Mouse (Mus musculus): Measurements from ENCODE around the gene Ccnyl1. TPM values are rescaled to one million over a fixed set of nuclear protein-coding genes. Genes with fewer than 3 reads are reported as not detected.
A peak's percentile ranks its signal among the peaks of the same experiment; 100 is the strongest.

Gene Ccnyl1
- polyA plus RNA-seq, 1 experiment from 2014 or later, result 3.8 TPM

DNA sequence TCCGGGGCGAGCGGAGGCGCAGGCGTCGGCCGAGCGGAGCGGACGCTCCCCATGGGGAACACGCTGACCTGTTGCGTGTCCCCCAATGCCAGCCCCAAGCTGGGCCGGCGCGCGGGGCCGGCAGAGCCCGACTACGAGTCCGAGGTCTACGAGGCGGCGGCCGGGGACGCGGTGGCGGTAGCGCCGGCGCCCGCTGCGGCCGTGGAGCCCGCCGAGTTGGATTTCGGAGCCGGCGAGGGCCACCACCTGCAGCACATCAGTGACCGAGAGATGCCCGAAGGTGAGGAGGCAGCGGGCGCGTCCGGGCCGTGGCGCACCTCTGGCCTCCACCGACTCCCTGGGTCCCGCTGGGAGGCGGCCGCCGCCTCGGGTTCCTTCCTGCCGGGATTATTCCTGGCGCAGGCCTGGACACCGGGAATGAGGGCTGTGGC lies 881 bp downstream of the Ccnyl1 start:
- Histone ChIP-seq H3K9ac (ENCODE audit: low read depth, low read length) (peak overlapping the region; percentile 89), H3K9me3 (ENCODE audit: control insufficient read depth, low read length) (no peaks in the 10 kb centered on the region), H3K4me3 (ENCODE audit: low read length) (peak overlapping the region; percentile 86), H3K27ac (ENCODE audit: low read length) (peak overlapping the region; percentile 72), H3K4me1 (ENCODE audit: control insufficient read depth, insufficient read depth, low read length) (peaks cover 16% of the 10 kb centered on the region), H3K27me3 (replicated peaks; ENCODE audit: control insufficient read depth, insufficient read depth, low read length) (no peaks in the 10 kb centered on the region), H3K36me3 (ENCODE audit: control insufficient read depth, insufficient read depth, low read length) (no peaks in the 10 kb centered on the region), H3K4me2 (ENCODE audit: low read depth, low read length) (peak overlapping the region; percentile 68)
- WGBS, result under 1% methylated on average over 45 of the region's 55 CpGs
- peak; percentile 31 for ATAC-seq

DNA sequence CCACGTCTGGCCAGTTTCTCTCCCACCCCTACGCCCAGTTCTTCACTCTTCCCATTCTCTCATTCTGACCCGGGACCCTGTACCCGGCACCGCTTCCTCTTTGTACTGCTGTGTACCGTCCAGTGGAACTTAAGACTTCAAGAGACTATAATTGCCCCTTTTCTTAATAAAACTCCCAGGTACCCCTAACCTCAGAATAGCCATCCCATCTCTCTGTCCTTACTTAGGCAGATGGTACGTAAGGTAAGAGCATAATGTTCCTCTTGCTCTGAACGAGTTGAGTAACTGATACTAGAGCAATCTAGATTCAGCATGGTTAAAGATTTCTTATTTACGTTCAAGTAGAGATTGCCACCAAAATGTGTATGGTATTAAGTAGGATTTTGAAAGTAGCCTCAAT lies 1.3 kb downstream of the Ccnyl1 start:
- H3K27ac ChIP-seq (ENCODE audit: low read length), result peak overlapping the region; percentile 72; the same call in 1 of the 2 replicates
- H3K4me1 ChIP-seq (ENCODE audit: control insufficient read depth, insufficient read depth, low read length), result peaks cover 16% of the 10 kb centered on the region
- no peaks in the 10 kb centered on the region for H3K27me3 ChIP-seq (replicated peaks; ENCODE audit: control insufficient read depth, insufficient read depth, low read length)
- H3K9ac ChIP-seq (ENCODE audit: low read depth, low read length), result peak overlapping the region; percentile 89
- no peak for ATAC-seq
- H3K4me2 ChIP-seq (ENCODE audit: low read depth, low read length), result peak overlapping the region; percentile 68
- no peaks in the 10 kb centered on the region for H3K9me3 ChIP-seq (ENCODE audit: control insufficient read depth, low read length)
- no peaks in the 10 kb centered on the region for H3K36me3 ChIP-seq (ENCODE audit: control insufficient read depth, insufficient read depth, low read length)
- peak overlapping the region; percentile 86 for H3K4me3 ChIP-seq (ENCODE audit: low read length)
- 3% methylated on average over 9 of the region's 9 CpGs for WGBS

DNA sequence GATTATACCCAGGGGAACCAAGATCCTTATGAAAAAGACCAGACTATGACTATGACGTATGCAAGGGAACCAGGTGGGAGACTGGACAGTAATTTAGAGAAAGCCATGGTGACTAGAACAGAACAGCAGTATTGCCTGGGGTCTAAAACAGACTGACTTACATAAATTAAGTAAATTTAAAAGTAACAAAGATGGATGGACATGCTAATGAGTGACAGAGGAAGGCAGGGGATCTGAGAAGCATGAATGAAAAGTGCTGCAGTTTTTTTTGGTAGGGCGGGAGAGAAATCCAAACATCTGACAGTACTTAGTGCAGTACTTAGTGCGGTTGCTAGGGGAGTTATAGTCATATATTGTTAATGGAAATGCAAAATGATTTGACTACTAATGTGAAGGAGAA lies 4.9 kb downstream of the Ccnyl1 start:
- ATAC-seq, result no peak
- no peak overlapping the region for H3K4me2 ChIP-seq (ENCODE audit: low read depth, low read length)
- H3K9ac ChIP-seq (ENCODE audit: low read depth, low read length), result no peak overlapping the region
- WGBS, result 85% methylated on average over 3 of the region's 3 CpGs
- H3K4me1 ChIP-seq (ENCODE audit: control insufficient read depth, insufficient read depth, low read length), result peaks cover 9% of the 10 kb centered on the region; the same call in 1 of the 2 replicates
- H3K4me3 ChIP-seq (ENCODE audit: low read length), result no peak overlapping the region
- H3K36me3 ChIP-seq (ENCODE audit: control insufficient read depth, insufficient read depth, low read length), result no peaks in the 10 kb centered on the region
- no peaks in the 10 kb centered on the region for H3K9me3 ChIP-seq (ENCODE audit: control insufficient read depth, low read length)
- H3K27ac ChIP-seq (ENCODE audit: low read length), result no peak overlapping the region
- H3K27me3 ChIP-seq (replicated peaks; ENCODE audit: control insufficient read depth, insufficient read depth, low read length), result no peaks in the 10 kb centered on the region

DNA sequence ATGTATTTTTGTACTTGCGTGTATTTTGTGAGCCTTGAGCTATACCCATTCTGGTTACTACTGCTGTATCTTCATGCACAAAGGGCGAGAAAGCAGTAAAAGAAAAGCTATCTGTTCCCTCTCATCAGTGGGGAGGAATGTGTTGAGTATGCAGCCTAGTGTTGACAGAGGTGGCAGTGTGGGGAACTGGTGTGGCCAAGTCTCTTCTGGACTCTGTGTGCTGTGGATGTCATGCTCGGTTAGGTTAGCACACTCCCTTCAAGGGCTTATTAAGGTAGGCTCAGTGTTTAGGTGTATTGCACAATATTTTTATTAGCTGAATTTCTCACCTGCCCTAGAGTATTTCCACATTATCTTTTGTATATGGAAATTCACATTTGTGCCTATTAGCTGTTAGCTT lies 11.5 kb downstream of the Ccnyl1 start:
- peak; percentile 74 for ATAC-seq
- H3K9me3 ChIP-seq (ENCODE audit: control insufficient read depth, low read length), result no peaks in the 10 kb centered on the region
- no peaks in the 10 kb centered on the region for H3K36me3 ChIP-seq (ENCODE audit: control insufficient read depth, insufficient read depth, low read length)
- H3K4me3 ChIP-seq (ENCODE audit: low read length), result no peak overlapping the region
- no peak overlapping the region for H3K27ac ChIP-seq (ENCODE audit: low read length)
- no peak overlapping the region for H3K9ac ChIP-seq (ENCODE audit: low read depth, low read length)
- no peaks in the 10 kb centered on the region for H3K4me1 ChIP-seq (ENCODE audit: control insufficient read depth, insufficient read depth, low read length)
- H3K4me2 ChIP-seq (ENCODE audit: low read depth, low read length), result no peak overlapping the region
- no peaks in the 10 kb centered on the region for H3K27me3 ChIP-seq (replicated peaks; ENCODE audit: control insufficient read depth, insufficient read depth, low read length)
- 78% methylated on average over 3 of the region's 3 CpGs for WGBS

DNA sequence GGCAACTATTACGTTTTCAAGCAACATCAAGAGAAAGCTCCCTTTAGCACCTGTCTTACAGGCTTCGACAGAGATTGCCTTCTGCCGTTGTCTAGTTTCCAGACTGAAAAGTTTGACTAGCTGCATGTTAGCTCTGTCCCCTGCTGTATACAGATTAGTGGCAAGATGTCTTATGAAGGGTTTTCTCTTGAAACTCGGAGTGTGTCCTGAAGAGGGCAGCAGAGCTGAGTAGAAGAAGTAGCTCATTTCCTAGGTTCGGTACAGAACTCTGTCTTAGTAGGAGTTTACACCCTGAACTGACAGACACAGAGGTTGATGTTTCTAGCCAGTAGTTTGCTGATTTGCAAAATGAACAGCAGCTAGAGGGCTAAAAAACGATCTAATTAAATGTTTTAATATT lies 15.0 kb downstream of the Ccnyl1 start:
- Histone ChIP-seq H3K27me3 (replicated peaks; ENCODE audit: control insufficient read depth, insufficient read depth, low read length) (no peaks in the 10 kb centered on the region), H3K9ac (ENCODE audit: low read depth, low read length) (no peak overlapping the region), H3K9me3 (ENCODE audit: control insufficient read depth, low read length) (no peaks in the 10 kb centered on the region), H3K27ac (ENCODE audit: low read length) (no peak overlapping the region), H3K36me3 (ENCODE audit: control insufficient read depth, insufficient read depth, low read length) (no peaks in the 10 kb centered on the region), H3K4me1 (ENCODE audit: control insufficient read depth, insufficient read depth, low read length) (no peaks in the 10 kb centered on the region), H3K4me2 (ENCODE audit: low read depth, low read length) (no peak overlapping the region), H3K4me3 (ENCODE audit: low read length) (no peak overlapping the region)
- 42% methylated on average over 6 of the region's 6 CpGs for WGBS
- 0 out of 2 replicates have a peak, but pooled peaks have one; percentile 36 for ATAC-seq

DNA sequence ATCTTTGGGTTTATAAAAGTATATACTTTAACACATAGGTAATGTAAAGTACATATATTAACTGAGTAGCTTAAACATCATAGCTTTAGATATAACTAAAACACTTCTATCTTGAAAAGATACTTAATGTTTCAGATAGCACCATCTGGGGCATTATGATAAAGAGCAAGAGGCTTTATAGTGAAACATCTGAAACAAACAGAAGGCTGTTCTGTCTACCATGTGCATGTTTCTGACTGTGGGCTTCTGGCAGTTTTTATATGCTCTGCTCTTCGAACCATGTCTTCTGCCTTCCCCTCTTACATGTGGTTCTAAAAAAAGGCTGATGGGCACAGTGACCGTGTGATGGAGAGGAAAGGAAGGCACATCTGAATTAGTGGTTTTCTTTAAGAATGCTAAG lies 16.4 kb downstream of the Ccnyl1 start:
- no peak overlapping the region for H3K4me3 ChIP-seq (ENCODE audit: low read length)
- no peak overlapping the region for H3K27ac ChIP-seq (ENCODE audit: low read length)
- no peaks in the 10 kb centered on the region for H3K27me3 ChIP-seq (replicated peaks; ENCODE audit: control insufficient read depth, insufficient read depth, low read length)
- no peaks in the 10 kb centered on the region for H3K36me3 ChIP-seq (ENCODE audit: control insufficient read depth, insufficient read depth, low read length)
- H3K9ac ChIP-seq (ENCODE audit: low read depth, low read length), result no peak overlapping the region
- no peaks in the 10 kb centered on the region for H3K4me1 ChIP-seq (ENCODE audit: control insufficient read depth, insufficient read depth, low read length)
- ATAC-seq, result no peak
- no peak overlapping the region for H3K4me2 ChIP-seq (ENCODE audit: low read depth, low read length)
- no peaks in the 10 kb centered on the region for H3K9me3 ChIP-seq (ENCODE audit: control insufficient read depth, low read length)
- 94% methylated on average over 2 of the region's 2 CpGs for WGBS

DNA sequence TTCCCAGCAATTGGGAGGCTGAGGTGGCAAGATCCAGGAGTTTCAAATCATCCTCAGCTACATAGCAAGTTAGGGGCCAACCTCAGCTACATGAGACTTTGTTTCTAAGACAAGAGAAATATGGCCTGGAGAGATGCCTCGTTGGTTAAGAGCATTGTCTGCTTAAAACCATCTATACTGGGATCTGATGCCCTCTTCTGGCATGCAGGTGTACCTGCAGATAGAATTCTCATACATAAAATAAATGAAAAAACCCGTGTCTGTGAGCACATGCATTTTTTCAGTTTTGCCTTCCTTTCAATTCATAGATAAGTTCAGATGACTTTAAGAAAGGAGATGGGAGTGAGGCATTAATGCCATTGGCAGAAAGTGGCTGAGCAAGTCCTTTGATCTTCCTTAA lies 19.6 kb downstream of the Ccnyl1 start:
- H3K27me3 ChIP-seq (replicated peaks; ENCODE audit: control insufficient read depth, insufficient read depth, low read length), result no peaks in the 10 kb centered on the region
- H3K9ac ChIP-seq (ENCODE audit: low read depth, low read length), result no peak overlapping the region
- no peaks in the 10 kb centered on the region for H3K36me3 ChIP-seq (ENCODE audit: control insufficient read depth, insufficient read depth, low read length)
- H3K4me3 ChIP-seq (ENCODE audit: low read length), result no peak overlapping the region
- no peaks in the 10 kb centered on the region for H3K9me3 ChIP-seq (ENCODE audit: control insufficient read depth, low read length)
- WGBS, result 23% methylated on average over 2 of the region's 2 CpGs
- no peaks in the 10 kb centered on the region for H3K4me1 ChIP-seq (ENCODE audit: control insufficient read depth, insufficient read depth, low read length)
- no peak overlapping the region for H3K27ac ChIP-seq (ENCODE audit: low read length)
- H3K4me2 ChIP-seq (ENCODE audit: low read depth, low read length), result no peak overlapping the region
- ATAC-seq, result no peak

DNA sequence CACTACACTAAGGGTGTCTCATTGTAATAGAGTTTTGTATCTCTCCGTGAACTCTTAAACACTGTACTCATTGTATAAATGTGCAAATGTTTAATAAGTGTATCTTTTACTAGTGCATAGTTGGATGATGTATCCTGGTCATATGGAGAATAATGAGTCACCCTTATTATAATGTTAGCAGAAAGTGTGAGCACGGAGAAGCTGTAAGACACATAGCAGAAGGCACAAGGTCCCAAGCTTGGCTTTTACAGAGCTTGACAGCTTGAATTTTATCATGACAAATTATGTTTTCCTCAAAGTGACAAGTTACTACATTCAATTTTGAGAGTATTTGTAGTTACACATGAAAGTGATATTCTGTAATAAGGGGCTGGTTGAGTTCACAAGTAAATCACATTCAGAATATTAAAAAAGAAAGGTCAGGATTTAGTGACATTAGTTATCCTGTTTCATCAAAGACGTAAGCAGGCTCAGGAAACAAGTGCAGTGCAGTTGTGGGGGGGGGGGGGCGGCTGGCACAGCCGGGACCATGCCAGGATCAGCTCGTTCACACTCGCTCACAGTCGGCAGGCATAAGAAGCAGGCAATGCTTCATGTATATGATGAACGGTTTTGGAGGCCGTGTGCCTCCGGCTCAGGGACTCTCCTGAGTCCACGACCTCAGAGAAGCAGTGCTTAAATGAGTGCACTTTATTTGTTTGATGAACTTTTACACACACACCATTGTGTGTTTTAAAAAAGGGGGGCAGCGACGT lies 21.9 kb downstream of the Ccnyl1 start:
- Histone ChIP-seq H3K4me2 (ENCODE audit: low read depth, low read length) (no peak overlapping the region), H3K36me3 (ENCODE audit: control insufficient read depth, insufficient read depth, low read length) (no peaks in the 10 kb centered on the region), H3K4me1 (ENCODE audit: control insufficient read depth, insufficient read depth, low read length) (peaks cover 3% of the 10 kb centered on the region), H3K27me3 (replicated peaks; ENCODE audit: control insufficient read depth, insufficient read depth, low read length) (no peaks in the 10 kb centered on the region), H3K27ac (ENCODE audit: low read length) (no peak overlapping the region), H3K9me3 (ENCODE audit: control insufficient read depth, low read length) (no peaks in the 10 kb centered on the region), H3K4me3 (ENCODE audit: low read length) (no peak overlapping the region), H3K9ac (ENCODE audit: low read depth, low read length) (no peak overlapping the region)
- WGBS, result 80% methylated on average over 14 of the region's 14 CpGs
- ATAC-seq, result no peak

DNA sequence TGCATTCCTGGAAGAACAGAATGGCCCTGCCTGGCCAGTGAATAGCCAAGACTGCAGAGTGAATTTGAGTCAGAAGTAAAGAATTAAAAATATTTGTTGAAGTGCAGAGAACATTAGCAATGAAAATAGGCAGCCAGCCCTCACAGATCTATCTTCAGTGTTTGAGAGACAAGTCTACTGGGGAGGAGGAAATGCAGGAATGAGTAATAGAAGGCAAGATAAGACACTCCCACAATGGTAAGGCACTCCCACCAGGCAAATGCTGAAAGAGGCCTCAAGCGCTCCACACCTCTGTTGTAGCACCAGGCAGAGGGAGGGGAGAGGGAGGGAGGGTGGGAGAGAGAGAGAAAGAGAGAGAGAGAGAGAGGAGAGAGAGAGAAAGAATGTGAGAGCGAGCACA lies 25.2 kb downstream of the Ccnyl1 start:
- Histone ChIP-seq H3K9me3 (ENCODE audit: control insufficient read depth, low read length) (no peaks in the 10 kb centered on the region), H3K27me3 (replicated peaks; ENCODE audit: control insufficient read depth, insufficient read depth, low read length) (no peaks in the 10 kb centered on the region), H3K9ac (ENCODE audit: low read depth, low read length) (no peak overlapping the region), H3K4me2 (ENCODE audit: low read depth, low read length) (no peak overlapping the region), H3K27ac (ENCODE audit: low read length) (no peak overlapping the region), H3K36me3 (ENCODE audit: control insufficient read depth, insufficient read depth, low read length) (no peaks in the 10 kb centered on the region), H3K4me3 (ENCODE audit: low read length) (no peak overlapping the region), H3K4me1 (ENCODE audit: control insufficient read depth, insufficient read depth, low read length) (peaks cover 3% of the 10 kb centered on the region)
- whole genome bisulfite sequencing, result 72% methylated on average over 2 of the region's 2 CpGs
- peak; percentile 89 for ATAC-seq
